12 mouse cellular contexts compared by ENCODE assay signal in genomic region chr7:74422002-74422401, GRCm38 (mm10).
DNase-seq lines count a peak whose midpoint lies in the region; ATAC-seq lines count a peak whose summit lies in the region.
"Had no signal": no experiment of that assay in that cellular context is flagged by ENCODE, and none has a peak within 500 bp of the region (broad histone marks: within the 10 kb centered on the region; RNA-seq: fewer than 3 reads in every experiment).

No protein-coding gene starts in this region.

- WGBS in heart, embryonic 15.5 days = 37% methylated on average over 13 of the region's 13 CpGs

- no peaks in the 10 kb centered on the region for H3K9me3 ChIP-seq in heart, embryonic 15.5 days (replicated peaks)
- H3K9me3 ChIP-seq: midbrain, embryonic 12.5 days; neural tube, embryonic 15.5 days had no signal

- no peaks in the 10 kb centered on the region for H3K27me3 ChIP-seq in heart, embryonic 15.5 days
- H3K27me3 ChIP-seq: midbrain, embryonic 12.5 days had no signal

- peak overlapping the region; percentile 44 for H3K4me2 ChIP-seq in heart, embryonic 15.5 days
- H3K4me2 ChIP-seq: midbrain, embryonic 12.5 days; neural tube, embryonic 15.5 days had no signal

- intact Hi-C loops in gastrocnemius, postnatal 36 days (cut with DNase I) = loop anchor here (5.0 kb wide), 3 partner anchors 40 to 685 kb away; partner anchors contain the start of gene Slco3a1

- DNase-seq in gastrocnemius, adult 8-10 months (ENCODE audit: low spot score in 2 of 2) = peak; percentile 17
- no peak for DNase-seq in gastrocnemius, postnatal 36 days
- peak; percentile 11 for DNase-seq in retina, postnatal 1 day
- DNase-seq in retina, embryonic 14.5 days (ENCODE audit: low spot score) = no peak
- DNase-seq in right cerebral cortex, postnatal 36 days (ENCODE audit: low spot score in 2 of 2) = peak; percentile 26 to 30
- DNase-seq in natural killer cell, adult 2 months (ENCODE audit: low spot score in 2 of 2) = no peak
- DNase-seq: embryo, embryonic 11 days; lung, adult 2 months had no signal

- peaks cover 46% of the 10 kb centered on the region for H3K4me1 ChIP-seq in heart, embryonic 15.5 days (replicated peaks)

- peak overlapping the region; percentile 68 for H3K27ac ChIP-seq in heart, embryonic 15.5 days
- H3K27ac ChIP-seq: left cerebral cortex, adult 2 months; midbrain, embryonic 12.5 days; neural tube, embryonic 15.5 days had no signal

- H3K36me3 ChIP-seq in heart, embryonic 15.5 days = no peaks in the 10 kb centered on the region
- H3K36me3 ChIP-seq: midbrain, embryonic 12.5 days; neural tube, embryonic 15.5 days had no signal

- peak overlapping the region; percentile 9; the same call in 1 of the 2 replicates for H3K4me3 ChIP-seq in heart, embryonic 15.5 days
- H3K4me3 ChIP-seq: left cerebral cortex, adult 2 months; midbrain, embryonic 12.5 days; neural tube, embryonic 15.5 days had no signal

- peak; percentile 41; the same call in 1 of the 2 replicates for ATAC-seq in heart, embryonic 15.5 days (replicated peaks; ENCODE audit: insufficient number of reproducible peaks, insufficient read depth, low FRiP score, low read depth)

- H3K9ac ChIP-seq in heart, embryonic 15.5 days = 0 out of 2 replicates have a peak overlapping the region, but pooled peaks have one; percentile 19
- H3K9ac ChIP-seq: midbrain, embryonic 12.5 days; neural tube, embryonic 15.5 days had no signal

Comparison
In these comparisons a context has a peak if more than half of its experiments do, and no peak if none do; other contexts are left out.
1. DNase-seq: peak in gastrocnemius, adult 8-10 months (2 of 2), retina, postnatal 1 day (single experiment) and right cerebral cortex, postnatal 36 days (2 of 2); none in gastrocnemius, postnatal 36 days (0 of 2), retina, embryonic 14.5 days (single experiment) and natural killer cell, adult 2 months (0 of 2).